Mouse (Mus musculus): Measurements from ENCODE around the gene Eif3j1. TPM values are rescaled to one million over a fixed set of nuclear protein-coding genes. Genes with fewer than 3 reads are reported as not detected.
A peak's percentile ranks its signal among the peaks of the same experiment; 100 is the strongest.
"Not testable (repeated sequence)": the region's sequence is repeated elsewhere in the genome, so short reads cannot be mapped to it uniquely, and the experiment has no call there.

The Eif3j1 gene
- polyA plus RNA-seq, 1 experiment from 2014 or later: 10.0 TPM

GRCm38 (mm10) chr2:122093844-122094243 lies 65.5 kb downstream of the Eif3j1 start:
- Histone ChIP-seq H3K27me3 (replicated peaks; ENCODE audit: insufficient read depth, low read length) (no peaks in the 10 kb centered on the region), H3K9ac (replicated peaks; ENCODE audit: low read depth) (no peak overlapping the region), H3K4me3 (ENCODE audit: low read depth, low read length) (no peak overlapping the region), H3K27ac (ENCODE audit: low read length) (no peak overlapping the region), H3K4me2 (replicated peaks; ENCODE audit: low read depth, low read length) (no peak overlapping the region), H3K9me3 (ENCODE audit: low read length) (no peaks in the 10 kb centered on the region), H3K36me3 (ENCODE audit: insufficient read depth, low read length) (peaks cover 37% of the 10 kb centered on the region), H3K4me1 (ENCODE audit: insufficient read depth, low read depth, low read length) (no peaks in the 10 kb centered on the region)
- WGBS: 91% methylated on average over 4 of the region's 4 CpGs
- no peak for TF ChIP-seq EP300 (IDR thresholded peaks at IDR 0.05)
- TF ChIP-seq CTCF (IDR thresholded peaks at IDR 0.05): no peak
- no peak for DNase-seq (ENCODE audit: low spot score)
- no peak for ATAC-seq

- DNase-seq (ENCODE audit: low spot score): not testable (repeated sequence)
- H3K36me3 ChIP-seq (ENCODE audit: insufficient read depth, low read length): peaks cover 40% of the 10 kb centered on the region; the same call in 1 of the 2 replicates
- 72% methylated on average over 5 of the region's 5 CpGs for WGBS
These were observed 69.3 kb downstream of the Eif3j1 start for GRCm38 (mm10) chr2:122097686-122098085.

GRCm38 (mm10) chr2:122102070-122102469 lies 73.7 kb downstream of the Eif3j1 start:
- Histone ChIP-seq H3K4me3 (ENCODE audit: low read depth, low read length) (no peak overlapping the region), H3K36me3 (ENCODE audit: insufficient read depth, low read length) (peaks cover 38% of the 10 kb centered on the region; the same call in 1 of the 2 replicates), H3K9me3 (ENCODE audit: low read length) (no peaks in the 10 kb centered on the region), H3K27ac (ENCODE audit: low read length) (no peak overlapping the region), H3K4me1 (ENCODE audit: insufficient read depth, low read depth, low read length) (no peaks in the 10 kb centered on the region), H3K27me3 (replicated peaks; ENCODE audit: insufficient read depth, low read length) (no peaks in the 10 kb centered on the region), H3K9ac (replicated peaks; ENCODE audit: low read depth) (no peak overlapping the region), H3K4me2 (replicated peaks; ENCODE audit: low read depth, low read length) (no peak overlapping the region)
- ATAC-seq: peak; percentile 38; the same call in 1 of the 2 replicates
- TF ChIP-seq EP300 (IDR thresholded peaks at IDR 0.05) (no peak), CTCF (IDR thresholded peaks at IDR 0.05) (peak; percentile 55)
- no peak for DNase-seq (ENCODE audit: low spot score)

More at GRCm38 (mm10) chr2:122097686-122098085, 69.3 kb downstream of the Eif3j1 start:
- not testable (repeated sequence) for H3K4me3 ChIP-seq (ENCODE audit: low read depth, low read length); H3K9ac ChIP-seq (replicated peaks; ENCODE audit: low read depth); H3K4me1 ChIP-seq (ENCODE audit: insufficient read depth, low read depth, low read length); ATAC-seq; H3K27me3 ChIP-seq (replicated peaks; ENCODE audit: insufficient read depth, low read length); H3K27ac ChIP-seq (ENCODE audit: low read length); H3K9me3 ChIP-seq (ENCODE audit: low read length); H3K4me2 ChIP-seq (replicated peaks; ENCODE audit: low read depth, low read length)

Small RNA genes within 50 kb of the gene (microRNA-seq; reads per million reads assigned to microRNA genes)
- gene Gm47314: not detected

Other genes with a start within 250 kb of the Eif3j1 start
- gene Frmd5, start 221.5 kb upstream of the Eif3j1 start, polyA plus RNA-seq (2015; fragmentation: Nextera tagmentation; extraction: Ambion mirVana): 2.0 and 3.1 TPM in 2 replicates
- gene Casc4, start 161.6 kb upstream of the Eif3j1 start, polyA plus RNA-seq (2015; fragmentation: Nextera tagmentation; extraction: Ambion mirVana): 19.7 and 24.3 TPM in 2 replicates
- 23.8 and 26.5 TPM in 2 replicates for gene Ctdspl2, start 72.5 kb upstream of the Eif3j1 start, polyA plus RNA-seq (2015; fragmentation: Nextera tagmentation; extraction: Ambion mirVana)
- gene Mageb3, start 72.5 kb upstream of the Eif3j1 start, polyA plus RNA-seq (2015; fragmentation: Nextera tagmentation; extraction: Ambion mirVana): 0.05 and 0.17 TPM in 2 replicates
- 4.1 and 4.3 TPM in 2 replicates for gene Spg11, start 89.8 kb downstream of the Eif3j1 start, polyA plus RNA-seq (2015; fragmentation: Nextera tagmentation; extraction: Ambion mirVana)
- gene B2m, start 119.1 kb downstream of the Eif3j1 start, polyA plus RNA-seq (2015; fragmentation: Nextera tagmentation; extraction: Ambion mirVana): 655 and 745 TPM in 2 replicates
- not detected in 2 replicates for gene Trim69, start 132.2 kb downstream of the Eif3j1 start, polyA plus RNA-seq (2015; fragmentation: Nextera tagmentation; extraction: Ambion mirVana)
- not detected in 2 replicates for gene Patl2, start 157.6 kb downstream of the Eif3j1 start, polyA plus RNA-seq (2015; fragmentation: Nextera tagmentation; extraction: Ambion mirVana)
- gene Terb2, start 157.7 kb downstream of the Eif3j1 start, polyA plus RNA-seq (2015; fragmentation: Nextera tagmentation; extraction: Ambion mirVana): not detected in 2 replicates
- gene Sord, start 206.2 kb downstream of the Eif3j1 start, polyA plus RNA-seq (2015; fragmentation: Nextera tagmentation; extraction: Ambion mirVana): 46.2 and 48.6 TPM in 2 replicates

Data from lung, postnatal 0 days (tissue).